In the genomic region with DNA sequence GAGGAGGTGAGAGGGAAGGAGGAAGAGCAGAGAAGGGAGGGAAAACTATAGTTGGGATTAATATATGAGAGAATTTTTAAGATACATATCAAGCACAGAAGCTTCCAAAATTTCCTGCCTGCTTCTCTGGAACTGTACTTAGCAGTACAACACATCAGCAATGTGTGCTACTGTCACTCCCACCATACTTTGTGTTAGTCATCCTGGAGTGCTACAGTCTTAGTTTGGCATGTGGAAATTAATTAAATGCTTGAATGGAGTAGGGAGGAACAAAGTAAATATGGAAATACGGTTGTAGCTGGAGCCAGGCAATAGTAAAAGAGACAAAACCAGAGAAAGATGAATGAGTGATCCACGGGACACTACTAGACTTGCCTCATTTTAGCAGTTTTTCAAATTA, we compare ENCODE assay signal across 26 mouse cellular contexts.
"Had no signal": no experiment of that assay in that cellular context is flagged by ENCODE, and none has a peak within 500 bp of the region (broad histone marks: within the 10 kb centered on the region; RNA-seq: fewer than 3 reads in every experiment).

No protein-coding gene starts in this region.

- H3K36me3 ChIP-seq: heart, embryonic 13.5 days; heart, embryonic 15.5 days; hindbrain, embryonic 13.5 days; hindbrain, embryonic 15.5 days; kidney, embryonic 15.5 days; limb, embryonic 13.5 days; limb, embryonic 15.5 days; liver, embryonic 12.5 days had no signal

- ATAC-seq: hindbrain, postnatal 0 days; intestine, embryonic 16.5 days; liver, embryonic 12.5 days had no signal

- H3K27ac ChIP-seq: heart, adult 2 months; heart, embryonic 13.5 days; heart, embryonic 15.5 days; hindbrain, embryonic 13.5 days; hindbrain, embryonic 15.5 days; hindbrain, postnatal 0 days; kidney, embryonic 15.5 days; kidney, postnatal 0 days; limb, embryonic 13.5 days; limb, embryonic 15.5 days; liver, embryonic 12.5 days; liver, embryonic 14.5 days had no signal

- H3K4me2 ChIP-seq: heart, embryonic 11.5 days; heart, embryonic 13.5 days; heart, embryonic 15.5 days; hindbrain, embryonic 13.5 days; hindbrain, embryonic 15.5 days; kidney, embryonic 15.5 days; limb, embryonic 13.5 days; limb, embryonic 15.5 days; liver, embryonic 12.5 days had no signal

- H3K4me3 ChIP-seq: heart, adult 2 months; heart, embryonic 13.5 days; heart, embryonic 15.5 days; hindbrain, embryonic 13.5 days; hindbrain, embryonic 15.5 days; kidney, embryonic 15.5 days; limb, embryonic 13.5 days; limb, embryonic 15.5 days; liver, embryonic 12.5 days had no signal

- H3K27me3 ChIP-seq: heart, embryonic 13.5 days; heart, embryonic 15.5 days; hindbrain, embryonic 13.5 days; hindbrain, embryonic 15.5 days; kidney, embryonic 15.5 days; limb, embryonic 13.5 days; limb, embryonic 15.5 days; liver, embryonic 12.5 days had no signal

- DNase-seq: gastrocnemius, postnatal 14 days; gastrocnemius, postnatal 36 days; heart, adult 11 months; heart, adult 2 months; heart, postnatal 14 days; heart, postnatal 36 days; kidney, adult 11 months; kidney, adult 2 months; kidney, adult 9 months; kidney, postnatal 14 days; kidney, postnatal 36 days; layer of hippocampus, postnatal 36 days; left cerebral cortex, postnatal 4 days had no signal

- H3K9ac ChIP-seq: heart, embryonic 13.5 days; heart, embryonic 15.5 days; hindbrain, embryonic 13.5 days; hindbrain, embryonic 15.5 days; kidney, embryonic 15.5 days; limb, embryonic 13.5 days; limb, embryonic 15.5 days; liver, embryonic 12.5 days; liver, embryonic 14.5 days had no signal

- H3K4me1 ChIP-seq: heart, embryonic 13.5 days; heart, embryonic 15.5 days; hindbrain, embryonic 13.5 days; hindbrain, embryonic 15.5 days; kidney, embryonic 15.5 days; limb, embryonic 13.5 days; limb, embryonic 15.5 days; liver, embryonic 12.5 days had no signal

- H3K9me3 ChIP-seq: heart, embryonic 15.5 days; hindbrain, embryonic 15.5 days; kidney, embryonic 15.5 days; limb, embryonic 13.5 days; limb, embryonic 15.5 days; liver, embryonic 12.5 days had no signal
